Mouse (Mus musculus) liver, embryonic 16.5 days (tissue): ENCODE measurements around the gene Hbb-bh1. TPM values are rescaled to one million over a fixed set of nuclear protein-coding genes. Genes with fewer than 3 reads are reported as not detected.

Experiments used
- polyA plus RNA-seq: library from polyadenylated mRNA; unstranded; fragments of >200 nt; fragmentation: Nextera tagmentation; extraction: Ambion mirVana; gene quantifications from 2 replicates; pipeline ENCODE4 v1.2.1, GENCODE M21; 2015

Gene Hbb-bh1
- polyA plus RNA-seq, 1 experiment from 2014 or later, result 24.9 TPM

Other genes starting within 250 kb of the Hbb-bh1 start
- gene Olfr619, start 242.6 kb downstream of the Hbb-bh1 start, polyA plus RNA-seq, result not detected in 2 replicates
- gene Olfr620, start 230.6 kb downstream of the Hbb-bh1 start, polyA plus RNA-seq, result not detected in 2 replicates
- not detected in 2 replicates for gene Olfr622, start 200.5 kb downstream of the Hbb-bh1 start, polyA plus RNA-seq
- not detected in 2 replicates for gene Olfr623, start 179.5 kb downstream of the Hbb-bh1 start, polyA plus RNA-seq
- gene Olfr624, start 172.0 kb downstream of the Hbb-bh1 start, polyA plus RNA-seq, result 0.02 TPM in 2 replicates
- gene Olfr625-ps1, start 160.4 kb downstream of the Hbb-bh1 start, polyA plus RNA-seq, result not detected in 2 replicates
- gene Olfr243, start 128.5 kb downstream of the Hbb-bh1 start, polyA plus RNA-seq, result not detected in 2 replicates
- not detected in 2 replicates for gene Olfr628, start 112.8 kb downstream of the Hbb-bh1 start, polyA plus RNA-seq
- gene Olfr629, start 98.2 kb downstream of the Hbb-bh1 start, polyA plus RNA-seq, result 0.07 TPM in 1 of 2 replicates, not detected in the other
- gene Olfr630, start 85.8 kb downstream of the Hbb-bh1 start, polyA plus RNA-seq, result not detected in 2 replicates
- not detected in 2 replicates for gene Olfr69, start 71.6 kb downstream of the Hbb-bh1 start, polyA plus RNA-seq
- gene Olfr68, start 63.5 kb downstream of the Hbb-bh1 start, polyA plus RNA-seq, result not detected in 2 replicates
- gene Olfr67, start 51.3 kb downstream of the Hbb-bh1 start, polyA plus RNA-seq, result not detected in 2 replicates
- gene Hbb-bt, start 29.2 kb downstream of the Hbb-bh1 start, polyA plus RNA-seq, result 43,947 and 47,652 TPM in 2 replicates
- gene Hbb-bs, start 15.1 kb downstream of the Hbb-bh1 start, polyA plus RNA-seq, result 113,562 and 115,549 TPM in 2 replicates
- 0.22 TPM in 1 of 2 replicates, not detected in the other for gene Hbb-bh2, start 2.6 kb downstream of the Hbb-bh1 start, polyA plus RNA-seq
- 114 and 115 TPM in 2 replicates for gene Hbb-y, start 10.1 kb upstream of the Hbb-bh1 start, polyA plus RNA-seq
- not detected in 2 replicates for gene Olfr66, start 43.1 kb upstream of the Hbb-bh1 start, polyA plus RNA-seq
- not detected in 2 replicates for gene Olfr64, start 51.3 kb upstream of the Hbb-bh1 start, polyA plus RNA-seq
- not detected in 2 replicates for gene Olfr65, start 60.3 kb upstream of the Hbb-bh1 start, polyA plus RNA-seq
- 0.13 TPM in 1 of 2 replicates, not detected in the other for gene Olfr631, start 85.7 kb upstream of the Hbb-bh1 start, polyA plus RNA-seq
- 0.18 and 0.29 TPM in 2 replicates for gene Olfr632, start 91.2 kb upstream of the Hbb-bh1 start, polyA plus RNA-seq
- gene Olfr633, start 101.3 kb upstream of the Hbb-bh1 start, polyA plus RNA-seq, result not detected in 2 replicates
- gene Olfr635, start 128.0 kb upstream of the Hbb-bh1 start, polyA plus RNA-seq, result not detected in 2 replicates
- gene Olfr638, start 155.6 kb upstream of the Hbb-bh1 start, polyA plus RNA-seq, result not detected in 2 replicates
- not detected in 2 replicates for gene Olfr639, start 174.1 kb upstream of the Hbb-bh1 start, polyA plus RNA-seq
- not detected in 2 replicates for gene Olfr640, start 182.4 kb upstream of the Hbb-bh1 start, polyA plus RNA-seq
- gene Olfr641, start 192.3 kb upstream of the Hbb-bh1 start, polyA plus RNA-seq, result not detected in 2 replicates
- not detected in 2 replicates for gene Olfr642, start 209.5 kb upstream of the Hbb-bh1 start, polyA plus RNA-seq
- gene 4930516K23Rik, start 218.3 kb upstream of the Hbb-bh1 start, polyA plus RNA-seq, result not detected in 2 replicates
- not detected in 2 replicates for gene Olfr644, start 228.7 kb upstream of the Hbb-bh1 start, polyA plus RNA-seq
- gene Olfr645, start 242.3 kb upstream of the Hbb-bh1 start, polyA plus RNA-seq, result not detected in 2 replicates